Comparison of ENCODE assay signal across 9 mouse cellular contexts in the genomic region with DNA sequence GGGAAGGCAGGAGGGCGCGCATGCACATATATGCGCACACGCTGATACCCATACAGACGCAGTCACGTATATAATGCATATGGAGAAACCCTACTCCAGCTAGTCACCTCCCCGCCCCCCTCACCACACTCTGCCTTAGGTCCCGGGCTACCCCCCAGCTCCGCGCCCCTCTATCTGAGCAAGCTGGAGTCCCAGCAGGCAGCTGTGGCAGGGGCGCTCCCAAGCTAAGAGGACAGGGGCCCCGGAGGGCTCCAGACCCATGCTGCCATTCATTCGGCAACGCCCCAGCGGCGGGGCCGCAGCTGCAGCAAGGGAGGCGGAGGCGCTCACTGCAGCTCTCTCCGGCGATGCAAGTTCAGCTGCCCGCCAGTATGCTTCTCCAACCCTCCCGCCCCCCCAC. TPM values are rescaled to one million over a fixed set of nuclear protein-coding genes. Genes with fewer than 3 reads are reported as not detected.
DNase-seq lines count a peak whose midpoint lies in the region; ATAC-seq lines count a peak whose summit lies in the region.
"Had no signal": no experiment of that assay in that cellular context is flagged by ENCODE, and none has a peak within 500 bp of the region (broad histone marks: within the 10 kb centered on the region; RNA-seq: fewer than 3 reads in every experiment).

No protein-coding gene starts in this region.

- H3K4me3 ChIP-seq in forebrain, embryonic 13.5 days, result peak overlapping the region; percentile 56
- H3K4me3 ChIP-seq in kidney, embryonic 15.5 days (replicated peaks), result peak overlapping the region; percentile 62
- peak overlapping the region; percentile 61 for H3K4me3 ChIP-seq in stomach, embryonic 16.5 days (replicated peaks; ENCODE audit: low read length)

- ATAC-seq in forebrain, embryonic 13.5 days, result peak; percentile 74
- ATAC-seq in kidney, embryonic 15.5 days (replicated peaks; ENCODE audit: low FRiP score), result peak; percentile 63
- peak; percentile 33; the same call in 1 of the 2 replicates for ATAC-seq in stomach, embryonic 16.5 days (ENCODE audit: insufficient read depth, low FRiP score)

- H3K9me3 ChIP-seq in forebrain, embryonic 13.5 days (replicated peaks), result no peaks in the 10 kb centered on the region
- no peaks in the 10 kb centered on the region for H3K9me3 ChIP-seq in kidney, embryonic 15.5 days (replicated peaks)
- H3K9me3 ChIP-seq in stomach, embryonic 16.5 days (replicated peaks; ENCODE audit: control insufficient read depth, low read length), result no peaks in the 10 kb centered on the region

- intact Hi-C loops in left cerebral cortex, postnatal 36 days (cut with DNase I), result no loop called here

- H3K4me2 ChIP-seq in forebrain, embryonic 13.5 days, result peak overlapping the region; percentile 64
- peak overlapping the region; percentile 66 for H3K4me2 ChIP-seq in kidney, embryonic 15.5 days
- H3K4me2 ChIP-seq in stomach, embryonic 16.5 days (ENCODE audit: low read depth, low read length), result peak overlapping the region; percentile 67

- H3K4me1 ChIP-seq in forebrain, embryonic 13.5 days, result no peaks in the 10 kb centered on the region
- 0 out of 2 replicates have a peak, but pooled peaks cover 4% of the 10 kb centered on the region for H3K4me1 ChIP-seq in kidney, embryonic 15.5 days
- no peaks in the 10 kb centered on the region; the same call in 1 of the 2 replicates for H3K4me1 ChIP-seq in stomach, embryonic 16.5 days (ENCODE audit: control insufficient read depth, insufficient read depth, low read length)

- WGBS in forebrain, embryonic 13.5 days, result 16% methylated on average over 13 of the region's 23 CpGs
- 8% methylated on average over 21 of the region's 23 CpGs for WGBS in kidney, embryonic 15.5 days
- 18% methylated on average over 21 of the region's 23 CpGs for WGBS in stomach, embryonic 16.5 days

- no peaks in the 10 kb centered on the region for H3K27me3 ChIP-seq in forebrain, embryonic 13.5 days
- H3K27me3 ChIP-seq in kidney, embryonic 15.5 days, result no peaks in the 10 kb centered on the region
- H3K27me3 ChIP-seq in stomach, embryonic 16.5 days (ENCODE audit: control insufficient read depth, insufficient read depth, low read length), result no peaks in the 10 kb centered on the region; the same call in 1 of the 2 replicates

- DNase-seq in left cerebral cortex, postnatal 36 days (ENCODE audit: low spot score in 2 of 2), result peak; percentile 22 to 32
- DNase-seq in left cerebral cortex, adult 9 months (ENCODE audit: low spot score in 2 of 2), result no peak
- DNase-seq in adrenal gland, postnatal 14 days, result peak; percentile 24
- peak; percentile 43 for DNase-seq in mesoderm, embryonic 11.5 days (ENCODE audit: low read depth, low spot score)
- DNase-seq in urinary bladder, postnatal 10 days (ENCODE audit: low spot score), result no peak

- H3K36me3 ChIP-seq in forebrain, embryonic 13.5 days (ENCODE audit: poor library complexity, severe bottlenecking), result no peaks in the 10 kb centered on the region
- no peaks in the 10 kb centered on the region for H3K36me3 ChIP-seq in kidney, embryonic 15.5 days
- H3K36me3 ChIP-seq in stomach, embryonic 16.5 days (ENCODE audit: control insufficient read depth, insufficient read depth, low read length), result no peaks in the 10 kb centered on the region

- H3K9ac ChIP-seq in forebrain, embryonic 13.5 days, result peak overlapping the region; percentile 71
- peak overlapping the region; percentile 54 for H3K9ac ChIP-seq in kidney, embryonic 15.5 days
- H3K9ac ChIP-seq in stomach, embryonic 16.5 days (ENCODE audit: low read length), result peak overlapping the region; percentile 70

- peak overlapping the region; percentile 75 for H3K27ac ChIP-seq in forebrain, embryonic 13.5 days
- peak overlapping the region; percentile 58; the same call in 1 of the 2 replicates for H3K27ac ChIP-seq in kidney, embryonic 15.5 days
- no peak overlapping the region for H3K27ac ChIP-seq in stomach, embryonic 16.5 days (ENCODE audit: low read length)

RNA-seq across cellular contexts. Expression of a gene that starts 2.8 kb away (rescaled TPM):
- total RNA-seq in left cerebral cortex, postnatal 36 days (2021), result 10 to 100 TPM; 57.4 to 68.4 TPM
- 17.6 and 22.6 TPM in 2 replicates for total RNA-seq in adrenal gland, postnatal 14 days (2021)
- 41.9 and 49.5 TPM in 2 replicates for polyA plus RNA-seq in forebrain, embryonic 13.5 days (2015; fragmentation: Nextera tagmentation; extraction: Ambion mirVana)
- polyA plus RNA-seq in kidney, embryonic 15.5 days (2015; fragmentation: Nextera tagmentation; extraction: Ambion mirVana), result 21.9 and 23.7 TPM in 2 replicates
- 15.0 and 15.6 TPM in 2 replicates for polyA plus RNA-seq in stomach, embryonic 16.5 days (2015; fragmentation: Nextera tagmentation; extraction: Ambion mirVana)

RNA-seq across cellular contexts. Expression of a gene that starts 59.9 kb away (rescaled TPM):
- total RNA-seq in left cerebral cortex, postnatal 36 days (2021), result not detected
- 0.37 and 0.71 TPM in 2 replicates for total RNA-seq in adrenal gland, postnatal 14 days (2021)
- polyA plus RNA-seq in forebrain, embryonic 13.5 days (2015; fragmentation: Nextera tagmentation; extraction: Ambion mirVana), result not detected in 2 replicates
- not detected in 2 replicates for polyA plus RNA-seq in kidney, embryonic 15.5 days (2015; fragmentation: Nextera tagmentation; extraction: Ambion mirVana)
- not detected in 2 replicates for polyA plus RNA-seq in stomach, embryonic 16.5 days (2015; fragmentation: Nextera tagmentation; extraction: Ambion mirVana)
- total RNA-seq: common myeloid progenitor, adult 5-6 weeks had no signal

Comparison
In these comparisons a context has a peak if more than half of its experiments do, and no peak if none do; other contexts are left out.
1. DNase-seq: peak in left cerebral cortex, postnatal 36 days (2 of 2), adrenal gland, postnatal 14 days (single experiment) and mesoderm, embryonic 11.5 days (single experiment); none in left cerebral cortex, adult 9 months (0 of 2) and urinary bladder, postnatal 10 days (single experiment).
2. Peak in every context shown above with its lines, with median percentiles within 50 percentile points of each other: ATAC-seq, H3K4me2 ChIP-seq, H3K4me3 ChIP-seq and H3K9ac ChIP-seq.